Mouse (Mus musculus) neural tube, embryonic 12.5 days (tissue): ENCODE measurements at regions not wholly inside any gene's neighbourhood (a gene's known extent, or its start where the extent isn't known, plus 50 kb on each side); places are given as distances from the start of the nearest gene placed in this dataset.

Experiments used
- ATAC-seq: fragments of 200-750 bp; cut with Nextera tagmentation; 2 replicates; pipeline ENCODE4 v1.8.0; 2017; ENCODE audit warnings: low read depth, mild to moderate bottlenecking, moderate TSS enrichment, moderate library complexity; ENCODE audit not compliant: low FRiP score
- H3K27ac ChIP-seq: fragments of 300-500 bp; sonication (generic); 2 replicates; pipeline ENCODE4 v1.5.1; 2016
- H3K27me3 ChIP-seq: fragments of 300-500 bp; sonication (generic); replicated peaks from 2 replicates; pipeline ENCODE4 v1.6.1; 2016; ENCODE audit warnings: mild to moderate bottlenecking
- H3K36me3 ChIP-seq: fragments of 300-500 bp; sonication (generic); 2 replicates; pipeline ENCODE4 v1.6.1; 2016; ENCODE audit warnings: mild to moderate bottlenecking
- H3K4me1 ChIP-seq: fragments of 300-500 bp; sonication (generic); 2 replicates; pipeline ENCODE4 v1.6.1; 2016
- H3K4me2 ChIP-seq: fragments of 300-500 bp; sonication (generic); replicated peaks from 2 replicates; pipeline ENCODE4 v1.6.1; 2016; ENCODE audit warnings: mild to moderate bottlenecking
- H3K4me3 ChIP-seq: fragments of 300-500 bp; sonication (generic); 2 replicates; pipeline ENCODE4 v1.5.1; 2016
- H3K9ac ChIP-seq: fragments of 300-500 bp; sonication (generic); 2 replicates; pipeline ENCODE4 v1.6.1; 2016; ENCODE audit warnings: mild to moderate bottlenecking
- H3K9me3 ChIP-seq: fragments of 300-500 bp; sonication (generic); 2 replicates; pipeline ENCODE4 v1.6.1; 2016; ENCODE audit warnings: mild to moderate bottlenecking
- WGBS: fragments of 180-500 bp; shearing (Covaris S2); methylation state at CpG from one replicate; pipeline ENCODE4 v1.1.7; 2016; 5-methylcytosine and 5-hydroxymethylcytosine counted together

DNA sequence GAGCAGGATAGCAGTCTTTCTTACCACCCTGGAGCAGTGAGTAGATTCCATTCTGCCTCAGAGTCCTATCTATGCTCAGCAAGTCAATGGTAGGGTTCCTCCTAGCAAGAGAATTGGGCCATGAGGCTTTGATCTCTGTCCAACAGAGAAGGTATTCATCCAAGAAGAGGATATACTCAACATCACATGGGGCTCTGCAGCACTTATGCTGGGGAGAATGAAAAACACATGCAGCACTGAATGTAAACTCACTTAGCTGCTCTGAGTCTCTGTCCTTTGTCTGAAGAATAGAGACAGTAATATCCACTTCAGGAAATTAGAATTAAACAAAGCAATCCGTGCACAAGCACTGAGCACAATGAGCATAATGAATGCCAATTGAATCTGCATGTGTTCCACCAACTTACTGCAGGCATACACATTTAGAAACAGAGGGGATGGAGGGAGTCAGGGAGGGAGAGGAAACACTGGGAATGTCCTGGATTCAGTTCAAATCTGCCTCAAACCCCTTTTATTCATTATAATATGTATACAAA is 714.6 kb downstream of the Gm9195 start:
- no peak overlapping the region for H3K4me2 ChIP-seq
- H3K4me3 ChIP-seq = no peak overlapping the region
- H3K9me3 ChIP-seq = no peaks in the 10 kb centered on the region
- H3K4me1 ChIP-seq = no peaks in the 10 kb centered on the region
- 47% methylated on average over 1 of the region's 1 CpGs for WGBS
- H3K36me3 ChIP-seq = no peaks in the 10 kb centered on the region
- H3K9ac ChIP-seq = no peak overlapping the region
- ATAC-seq = no peak
- H3K27me3 ChIP-seq = no peaks in the 10 kb centered on the region
- no peak overlapping the region for H3K27ac ChIP-seq

DNA sequence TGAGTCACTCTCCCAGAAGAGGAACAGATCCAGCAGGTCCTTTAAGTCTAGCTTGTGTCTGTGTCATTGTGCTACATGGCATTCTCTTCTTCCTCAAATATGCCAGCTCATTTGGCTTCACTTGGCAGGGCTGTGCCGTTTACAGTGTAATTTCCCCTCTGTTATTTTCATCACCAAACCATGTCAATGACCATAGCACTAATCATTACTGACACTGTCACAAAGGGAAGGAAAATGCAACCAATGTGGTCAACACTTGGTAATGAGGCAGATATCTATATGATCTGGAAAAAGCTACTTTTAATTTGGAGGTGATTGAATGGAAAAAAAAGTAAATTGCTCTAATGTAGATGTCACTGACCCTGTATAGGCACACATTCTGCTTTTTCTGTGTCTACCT is 724.8 kb downstream of the Gm9195 start:
- H3K4me2 ChIP-seq = no peak overlapping the region
- no peak overlapping the region for H3K9ac ChIP-seq
- no peaks in the 10 kb centered on the region for H3K9me3 ChIP-seq
- H3K27me3 ChIP-seq = no peaks in the 10 kb centered on the region
- no peaks in the 10 kb centered on the region for H3K36me3 ChIP-seq
- no peak for ATAC-seq
- no peaks in the 10 kb centered on the region for H3K4me1 ChIP-seq
- 87% methylated on average over 1 of the region's 1 CpGs for WGBS
- no peak overlapping the region for H3K27ac ChIP-seq
- no peak overlapping the region for H3K4me3 ChIP-seq

DNA sequence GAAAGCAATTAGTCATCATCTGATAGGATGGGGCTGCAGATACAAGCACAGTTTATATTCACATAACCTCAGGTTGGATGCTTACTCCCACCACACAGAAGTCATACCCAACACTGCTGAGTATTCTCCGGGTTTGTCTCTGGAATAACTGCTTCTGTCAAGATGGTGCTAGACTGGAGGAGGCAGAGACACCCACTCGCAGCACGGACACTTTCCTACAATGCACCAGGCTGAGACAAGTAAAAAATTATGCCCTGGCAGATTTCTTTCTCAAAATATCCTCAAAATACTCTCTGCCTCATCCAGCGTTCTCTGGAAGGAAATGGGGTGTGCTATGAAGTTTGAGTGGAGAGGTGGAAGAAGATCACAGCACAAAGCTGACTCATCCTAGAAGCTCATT is 763.1 kb downstream of the Gm9195 start:
- ATAC-seq = no peak
- Histone ChIP-seq H3K36me3 (no peaks in the 10 kb centered on the region), H3K9me3 (no peaks in the 10 kb centered on the region), H3K27me3 (no peaks in the 10 kb centered on the region), H3K4me2 (no peak overlapping the region), H3K4me3 (no peak overlapping the region), H3K27ac (no peak overlapping the region), H3K9ac (no peak overlapping the region), H3K4me1 (no peaks in the 10 kb centered on the region)
- 89% methylated on average over 4 of the region's 4 CpGs for WGBS

DNA sequence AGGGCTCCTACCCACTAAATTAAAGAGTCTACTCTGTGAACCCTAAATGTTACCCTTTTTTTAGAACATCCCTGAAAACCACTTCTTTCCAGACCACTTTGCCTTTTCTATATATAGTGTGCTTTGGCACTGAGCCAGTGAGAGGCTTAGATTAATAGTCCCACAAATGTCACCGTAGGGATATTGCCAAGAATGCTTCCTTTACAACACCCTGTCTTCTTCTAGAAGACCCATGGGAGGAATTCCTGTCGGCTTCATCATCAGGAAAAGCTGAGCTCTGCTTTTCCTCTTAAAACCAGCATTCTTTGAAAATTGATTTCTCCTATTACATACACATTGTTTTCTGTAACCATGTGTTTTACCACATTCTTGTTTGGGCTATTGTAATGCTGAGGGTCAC is 768.1 kb downstream of the Gm9195 start:
- no peak for ATAC-seq
- WGBS = 55% methylated on average over 2 of the region's 2 CpGs
- no peak overlapping the region for H3K4me3 ChIP-seq
- H3K4me2 ChIP-seq = no peak overlapping the region
- no peaks in the 10 kb centered on the region for H3K27me3 ChIP-seq
- no peaks in the 10 kb centered on the region for H3K9me3 ChIP-seq
- no peak overlapping the region for H3K27ac ChIP-seq
- no peaks in the 10 kb centered on the region for H3K36me3 ChIP-seq
- H3K4me1 ChIP-seq = no peaks in the 10 kb centered on the region
- no peak overlapping the region for H3K9ac ChIP-seq

DNA sequence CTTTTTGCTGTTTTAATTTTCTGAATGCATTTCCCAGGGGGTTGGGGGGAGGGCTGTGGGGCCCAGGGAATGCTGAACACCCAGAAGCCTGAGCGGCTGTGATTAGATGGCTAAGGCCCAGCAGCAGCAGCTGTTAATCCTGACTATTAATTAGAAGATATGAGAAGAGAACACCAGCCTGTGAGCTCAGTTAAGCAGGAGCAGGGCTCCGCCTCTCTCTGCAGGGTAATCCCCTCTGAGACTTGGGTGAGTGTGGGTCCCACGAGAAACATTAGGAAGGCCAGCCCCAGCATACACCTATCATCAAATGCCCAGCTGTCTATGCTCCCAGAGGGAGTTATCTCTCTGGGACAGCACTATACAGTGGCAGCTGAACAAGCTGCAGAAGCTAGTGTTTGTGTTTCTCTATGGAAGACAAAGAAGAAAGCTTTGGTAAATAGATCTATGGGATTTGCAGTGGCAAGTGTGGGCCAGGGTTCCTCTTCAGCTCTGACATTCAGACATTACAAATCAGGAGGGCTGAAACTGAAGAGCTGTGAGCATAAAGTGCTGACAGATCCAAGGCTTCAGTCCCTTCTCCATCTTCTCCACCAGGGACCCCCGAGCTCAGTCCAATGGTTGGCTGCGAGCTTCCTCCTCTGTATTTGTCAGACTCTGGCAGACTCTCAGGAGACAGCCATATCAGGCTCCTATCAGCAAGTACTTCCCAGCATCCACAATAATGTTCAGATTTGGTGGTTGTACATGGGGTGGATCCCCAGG is 781.9 kb downstream of the Gm9195 start:
- WGBS = 67% methylated on average over 5 of the region's 5 CpGs
- peak; percentile 63; the same call in 1 of the 2 replicates for ATAC-seq
- Histone ChIP-seq H3K4me2 (no peak overlapping the region), H3K9ac (no peak overlapping the region), H3K9me3 (no peaks in the 10 kb centered on the region), H3K4me1 (no peaks in the 10 kb centered on the region), H3K36me3 (no peaks in the 10 kb centered on the region), H3K4me3 (no peak overlapping the region), H3K27me3 (no peaks in the 10 kb centered on the region), H3K27ac (no peak overlapping the region)

DNA sequence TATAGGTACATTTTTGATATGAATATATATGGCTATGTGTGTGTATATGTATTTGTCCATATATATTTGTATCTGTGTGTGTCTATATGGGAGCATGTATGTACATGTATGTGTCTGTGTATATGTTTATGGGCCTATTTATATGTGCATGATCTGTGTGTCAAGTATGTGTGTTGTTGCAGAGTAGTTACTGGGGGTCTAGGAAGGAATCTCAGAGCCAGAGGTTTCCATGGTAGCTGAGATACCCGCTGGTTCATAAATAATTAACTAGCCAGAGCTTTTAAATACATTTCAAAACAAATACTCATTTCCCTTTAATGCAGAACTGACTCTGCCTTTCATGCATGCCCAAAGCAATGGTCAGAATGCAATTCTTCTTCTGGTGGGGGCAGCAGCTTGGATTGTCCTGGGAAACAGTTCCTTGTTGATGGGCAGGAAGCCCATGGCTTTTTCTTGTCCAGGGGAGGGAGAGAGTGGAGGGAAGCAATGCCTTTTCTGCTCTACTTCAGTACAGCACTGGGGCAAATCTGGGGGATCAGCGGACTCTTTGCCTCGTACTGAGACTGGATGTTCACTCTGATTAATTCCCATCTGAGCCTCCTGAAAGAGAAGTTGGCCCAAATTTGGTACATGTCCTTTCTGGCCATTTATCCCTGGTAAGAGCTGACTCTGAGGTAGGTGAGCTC is 798.7 kb downstream of the Gm9195 start:
- Histone ChIP-seq H3K4me3 (no peak overlapping the region), H3K4me1 (0 out of 2 replicates have a peak, but pooled peaks cover 3% of the 10 kb centered on the region), H3K4me2 (no peak overlapping the region), H3K36me3 (no peaks in the 10 kb centered on the region), H3K27ac (no peak overlapping the region), H3K9me3 (no peaks in the 10 kb centered on the region), H3K9ac (no peak overlapping the region), H3K27me3 (no peaks in the 10 kb centered on the region)
- ATAC-seq = no peak
- WGBS = 70% methylated on average over 3 of the region's 3 CpGs

DNA sequence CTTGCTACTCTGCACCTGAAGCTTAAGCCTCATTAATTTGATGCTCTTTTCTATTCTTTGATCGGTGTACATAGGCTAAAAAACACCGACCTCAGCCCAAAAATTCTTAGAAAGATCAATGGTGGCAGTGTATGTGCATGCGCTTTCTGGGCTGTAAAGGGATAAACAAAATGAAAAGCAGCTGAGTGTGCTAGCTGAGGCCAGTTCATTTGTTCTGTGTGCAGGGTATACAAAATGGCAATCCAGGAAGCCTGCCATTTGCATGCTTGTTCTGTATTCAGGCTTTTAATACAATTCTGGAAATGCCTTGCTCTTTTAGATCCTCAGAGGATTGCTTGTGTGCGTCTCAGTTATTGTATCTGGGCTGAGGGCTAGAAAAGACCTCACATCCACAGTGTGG is 817.1 kb downstream of the Gm9195 start:
- Histone ChIP-seq H3K27me3 (no peaks in the 10 kb centered on the region), H3K4me2 (no peak overlapping the region), H3K9ac (no peak overlapping the region), H3K4me1 (no peaks in the 10 kb centered on the region), H3K4me3 (no peak overlapping the region), H3K9me3 (no peaks in the 10 kb centered on the region), H3K36me3 (no peaks in the 10 kb centered on the region), H3K27ac (no peak overlapping the region)
- no peak for ATAC-seq
- WGBS = 88% methylated on average over 4 of the region's 4 CpGs

DNA sequence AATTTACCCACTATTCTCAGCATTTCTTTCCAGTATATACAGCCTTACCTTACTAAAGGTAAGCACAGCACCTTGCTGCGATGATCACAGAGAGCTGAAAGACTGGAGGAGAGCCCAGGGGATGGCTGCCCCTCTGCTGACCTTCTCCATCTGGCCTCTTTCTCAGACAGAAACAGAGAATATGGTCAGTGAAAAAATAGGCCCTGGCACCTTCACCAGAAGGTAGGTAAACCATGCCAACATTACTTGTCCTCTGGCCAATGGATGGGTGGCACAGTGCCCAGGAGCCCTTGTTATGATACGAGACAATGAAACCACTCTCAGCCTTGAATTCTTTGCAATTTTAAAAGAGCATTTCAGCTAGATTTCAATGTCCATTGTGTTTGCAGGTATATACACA is 817.8 kb downstream of the Gm9195 start:
- Histone ChIP-seq H3K4me1 (no peaks in the 10 kb centered on the region), H3K27ac (no peak overlapping the region), H3K4me3 (no peak overlapping the region), H3K36me3 (no peaks in the 10 kb centered on the region), H3K9ac (no peak overlapping the region), H3K9me3 (no peaks in the 10 kb centered on the region), H3K27me3 (no peaks in the 10 kb centered on the region), H3K4me2 (no peak overlapping the region)
- WGBS = 93% methylated on average over 2 of the region's 2 CpGs
- ATAC-seq = no peak

DNA sequence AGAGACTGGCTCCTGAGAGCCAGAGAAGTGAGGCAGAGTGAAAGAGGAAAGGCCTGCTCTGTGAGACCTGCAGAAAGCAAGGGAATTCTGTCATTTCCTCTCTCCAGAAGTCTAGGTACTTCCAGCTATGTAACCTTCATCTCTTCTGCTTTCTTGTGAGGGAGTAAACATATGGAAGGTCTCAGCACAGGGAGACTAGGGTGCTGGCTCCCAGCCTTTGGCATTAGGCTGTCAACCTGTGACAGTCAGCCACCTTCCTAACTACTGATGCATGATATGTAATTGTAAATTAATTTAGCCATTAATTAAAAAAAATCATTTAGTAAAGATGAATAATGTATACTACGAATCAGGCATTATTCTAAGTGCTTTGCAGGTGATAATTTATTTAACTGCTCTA is 819.2 kb downstream of the Gm9195 start:
- Histone ChIP-seq H3K9ac (no peak overlapping the region), H3K4me2 (no peak overlapping the region), H3K4me3 (no peak overlapping the region), H3K27ac (no peak overlapping the region), H3K27me3 (no peaks in the 10 kb centered on the region), H3K36me3 (no peaks in the 10 kb centered on the region), H3K9me3 (no peaks in the 10 kb centered on the region), H3K4me1 (no peaks in the 10 kb centered on the region)
- 77% methylated on average over 1 of the region's 1 CpGs for WGBS
- ATAC-seq = no peak

DNA sequence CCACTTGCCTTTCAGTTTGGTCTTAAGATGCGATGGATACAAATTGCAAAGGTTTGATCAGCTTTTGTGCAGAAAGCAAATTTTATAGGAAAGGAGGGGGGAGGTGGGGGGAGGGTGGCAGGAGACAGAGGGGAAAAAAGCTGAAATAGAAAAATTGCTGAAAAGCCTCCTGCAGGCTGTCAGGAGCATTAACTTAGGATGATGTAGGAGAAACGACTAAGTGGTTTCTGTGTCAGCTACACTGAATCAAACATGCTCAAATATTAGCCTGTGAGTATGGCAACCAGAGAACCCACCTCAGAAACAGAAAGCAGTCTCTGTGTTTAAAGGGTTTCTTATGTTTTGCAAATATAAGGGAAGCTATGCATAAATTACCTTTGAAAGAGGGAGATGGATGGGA is 819.6 kb downstream of the Gm9195 start:
- H3K4me1 ChIP-seq = no peaks in the 10 kb centered on the region
- 63% methylated on average over 2 of the region's 2 CpGs for WGBS
- no peak overlapping the region for H3K27ac ChIP-seq
- no peak overlapping the region for H3K4me3 ChIP-seq
- H3K9me3 ChIP-seq = no peaks in the 10 kb centered on the region
- H3K9ac ChIP-seq = no peak overlapping the region
- no peak overlapping the region for H3K4me2 ChIP-seq
- no peak for ATAC-seq
- H3K36me3 ChIP-seq = no peaks in the 10 kb centered on the region
- H3K27me3 ChIP-seq = no peaks in the 10 kb centered on the region

DNA sequence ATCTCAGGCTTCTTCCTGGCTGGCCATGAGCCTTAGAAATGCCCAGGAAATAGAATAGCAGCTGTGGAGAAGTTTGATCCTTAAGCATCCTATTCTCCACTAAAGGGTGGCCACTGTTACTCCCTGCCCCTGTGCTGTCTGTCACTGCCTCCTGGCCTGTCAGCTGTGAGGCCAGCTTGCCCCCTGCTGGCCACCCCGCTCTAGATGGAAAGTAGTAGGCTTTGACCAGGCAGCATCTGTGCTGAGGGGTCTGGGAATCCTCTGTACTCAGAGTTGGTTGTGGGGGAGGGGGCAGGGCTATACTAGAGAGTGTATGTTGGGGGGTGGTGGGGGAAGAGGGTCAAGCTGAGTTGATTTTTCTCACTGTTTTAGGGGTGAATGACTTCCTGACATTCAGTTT is 821.2 kb downstream of the Gm9195 start:
- Histone ChIP-seq H3K9me3 (no peaks in the 10 kb centered on the region), H3K27ac (no peak overlapping the region), H3K4me2 (no peak overlapping the region), H3K27me3 (no peaks in the 10 kb centered on the region), H3K4me1 (no peaks in the 10 kb centered on the region), H3K36me3 (no peaks in the 10 kb centered on the region), H3K4me3 (no peak overlapping the region), H3K9ac (no peak overlapping the region)
- WGBS = 8% methylated on average over 1 of the region's 1 CpGs
- peak; percentile 76 for ATAC-seq

DNA sequence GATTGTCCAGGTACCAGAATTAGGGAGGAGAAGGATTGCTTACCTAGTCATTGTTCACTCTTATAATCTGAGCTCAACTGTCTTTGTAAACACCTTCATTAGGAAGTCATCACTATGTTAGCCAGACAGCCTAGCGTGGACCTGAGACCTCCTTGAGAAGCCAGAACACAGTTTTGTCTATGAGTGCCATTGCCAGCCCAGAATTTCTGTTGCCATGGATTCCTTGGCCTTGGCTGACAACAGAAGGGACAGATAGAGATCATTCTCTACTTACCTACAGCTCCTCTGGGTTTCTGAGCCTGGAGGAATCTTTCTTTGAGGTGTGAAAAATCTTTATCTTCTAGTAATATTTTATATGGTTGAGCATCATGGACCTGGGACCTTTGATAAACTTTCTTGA is 825.0 kb downstream of the Gm9195 start:
- H3K9ac ChIP-seq = no peak overlapping the region
- H3K36me3 ChIP-seq = no peaks in the 10 kb centered on the region
- no peak overlapping the region for H3K4me3 ChIP-seq
- no peaks in the 10 kb centered on the region for H3K4me1 ChIP-seq
- no peak for ATAC-seq
- no peaks in the 10 kb centered on the region for H3K9me3 ChIP-seq
- no peak overlapping the region for H3K27ac ChIP-seq
- H3K4me2 ChIP-seq = no peak overlapping the region
- no peaks in the 10 kb centered on the region for H3K27me3 ChIP-seq
- 82% methylated on average over 1 of the region's 1 CpGs for WGBS

DNA sequence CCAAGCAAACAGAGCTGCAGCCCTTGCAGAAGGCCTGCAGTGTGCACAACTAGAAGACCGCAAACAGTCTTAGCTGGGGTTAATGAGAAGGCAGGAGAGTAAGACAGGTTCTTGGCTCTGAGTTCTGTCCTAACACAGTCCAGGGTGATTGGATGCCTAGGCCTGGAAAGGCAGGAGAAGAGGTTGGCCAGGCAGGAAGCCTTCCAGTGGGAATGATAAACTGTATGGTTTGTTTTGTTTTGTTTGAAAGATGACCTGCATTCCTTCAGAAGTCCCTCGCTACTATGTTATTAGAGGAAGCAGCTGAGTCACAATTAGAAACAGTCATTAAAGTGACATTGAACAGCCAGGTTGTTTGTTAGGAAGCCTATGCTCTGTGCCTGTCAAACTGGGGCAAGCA is 831.5 kb downstream of the Gm9195 start:
- 75% methylated on average over 2 of the region's 2 CpGs for WGBS
- ATAC-seq = no peak
- no peaks in the 10 kb centered on the region for H3K4me1 ChIP-seq
- no peaks in the 10 kb centered on the region for H3K9me3 ChIP-seq
- H3K4me3 ChIP-seq = no peak overlapping the region
- no peaks in the 10 kb centered on the region for H3K27me3 ChIP-seq
- H3K36me3 ChIP-seq = no peaks in the 10 kb centered on the region
- no peak overlapping the region for H3K4me2 ChIP-seq
- H3K9ac ChIP-seq = no peak overlapping the region
- H3K27ac ChIP-seq = no peak overlapping the region
